Mouse (Mus musculus): ENCODE measurements around the gene Pxn.

DNA sequence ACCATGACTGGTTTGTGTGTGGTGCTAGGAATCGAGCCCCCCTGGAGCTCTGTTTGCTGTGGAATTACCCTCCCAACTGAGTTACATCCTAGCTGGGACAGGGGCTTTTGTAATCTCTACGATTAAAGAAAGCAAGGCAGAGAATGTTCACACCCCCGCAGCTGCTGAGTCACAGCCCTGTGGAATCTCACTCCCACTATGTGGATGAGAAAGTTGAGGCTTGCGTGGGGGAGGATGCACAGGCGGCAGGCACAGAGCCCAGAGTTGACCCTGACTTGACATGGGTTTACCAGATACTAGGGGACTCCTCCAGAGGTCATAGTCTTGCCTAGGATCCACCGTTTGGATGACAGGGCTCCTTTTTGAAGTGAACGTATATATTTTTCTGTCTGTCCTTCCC is 9.4 kb upstream of the Pxn start:
- TF ChIP-seq REST (IDR thresholded peaks at IDR 0.05; ENCODE audit: insufficient read depth, insufficient read length) (no peak), POLR2A (IDR thresholded peaks at IDR 0.05; ENCODE audit: insufficient read length, low read depth) (no peak), TCF12 (IDR thresholded peaks at IDR 0.05; ENCODE audit: insufficient read depth, poor library complexity, severe bottlenecking) (no peak), USF1 (IDR thresholded peaks at IDR 0.05; ENCODE audit: low read depth) (no peak), MAX (IDR thresholded peaks at IDR 0.05; ENCODE audit: low read depth) (no peak), MYOG (IDR thresholded peaks at IDR 0.05; ENCODE audit: control insufficient read depth in 1 of 3, insufficient read depth in 1 of 3, insufficient read length in 2 of 3, low read depth in 2 of 3) (no peak), CEBPB (IDR thresholded peaks at IDR 0.05; ENCODE audit: insufficient read depth, poor library complexity, severe bottlenecking) (no peak), POLR2AphosphoS2 (IDR thresholded peaks at IDR 0.05; ENCODE audit: insufficient read length, low read depth) (no peak), SRF (IDR thresholded peaks at IDR 0.05; ENCODE audit: control insufficient read depth, insufficient read length, low read depth) (no peak), E2F4 (IDR thresholded peaks at IDR 0.05; ENCODE audit: insufficient read depth) (no peak), MYOD1 (IDR thresholded peaks at IDR 0.05; ENCODE audit: control insufficient read depth in 1 of 3, insufficient read length in 2 of 3, low read depth in 2 of 3) (no peak), TCF3 (IDR thresholded peaks at IDR 0.05; ENCODE audit: insufficient read length, low read depth) (no peak)
